Mouse (Mus musculus): Measurements from ENCODE around the gene Trex2. TPM values are rescaled to one million over a fixed set of nuclear protein-coding genes. Genes with fewer than 3 reads are reported as not detected.

Trex2 gene
- polyA plus RNA-seq, 1 experiment from 2014 or later, result not detected

DNA sequence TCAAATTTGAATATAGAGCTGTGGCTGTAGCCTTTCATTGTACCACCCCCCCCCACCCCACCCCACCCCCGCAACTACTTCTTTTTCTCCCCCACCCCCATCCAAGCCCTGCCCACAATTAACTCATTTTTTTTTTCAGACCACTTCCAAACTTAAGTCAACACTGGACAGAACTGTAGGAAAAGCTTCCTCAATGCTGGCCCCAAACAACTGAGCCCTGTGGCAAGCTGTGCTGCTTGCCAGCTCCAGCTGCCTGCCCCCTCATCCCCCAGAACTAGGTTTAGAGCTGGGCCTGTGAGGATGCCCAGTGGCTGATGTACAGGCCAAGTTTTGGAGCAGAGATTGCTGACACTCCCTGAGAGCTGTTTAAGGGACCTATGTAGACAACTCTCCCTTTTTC is 33.6 kb upstream of the Trex2 start:
- no peak overlapping the region for H3K4me2 ChIP-seq
- no peak overlapping the region for H3K9ac ChIP-seq
- H3K27me3 ChIP-seq, result no peaks in the 10 kb centered on the region
- H3K9me3 ChIP-seq (replicated peaks), result no peaks in the 10 kb centered on the region
- H3K36me3 ChIP-seq (ENCODE audit: poor library complexity, severe bottlenecking), result no peaks in the 10 kb centered on the region
- WGBS, result 88% methylated on average over 1 of the region's 1 CpGs
- H3K27ac ChIP-seq, result no peak overlapping the region
- no peak overlapping the region for H3K4me3 ChIP-seq
- no peaks in the 10 kb centered on the region for H3K4me1 ChIP-seq
- ATAC-seq, result no peak

DNA sequence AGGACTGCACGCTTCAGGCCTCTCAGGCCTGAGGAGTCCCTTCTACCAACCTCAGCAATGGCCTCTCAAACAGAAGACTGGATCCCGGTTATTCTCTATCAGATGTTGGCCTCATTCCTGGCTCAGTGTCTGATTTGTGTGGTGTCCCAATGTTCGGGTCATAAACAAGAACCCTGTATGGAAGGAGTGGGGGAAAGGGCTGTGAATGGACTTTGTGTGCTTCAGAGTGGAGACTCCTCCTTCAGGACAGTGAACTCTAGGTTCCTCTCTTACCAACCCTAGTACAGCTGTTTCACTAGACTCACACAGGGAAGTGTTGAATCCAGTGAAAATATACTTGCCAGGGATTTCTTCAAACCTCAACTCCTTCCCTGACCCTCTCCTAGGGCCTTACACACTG is 33.2 kb upstream of the Trex2 start:
- H3K9ac ChIP-seq, result no peak overlapping the region
- 70% methylated on average over 3 of the region's 3 CpGs for WGBS
- H3K4me3 ChIP-seq, result no peak overlapping the region
- H3K27me3 ChIP-seq, result no peaks in the 10 kb centered on the region
- H3K4me1 ChIP-seq, result no peaks in the 10 kb centered on the region
- H3K4me2 ChIP-seq, result no peak overlapping the region
- H3K9me3 ChIP-seq (replicated peaks), result no peaks in the 10 kb centered on the region
- H3K27ac ChIP-seq, result no peak overlapping the region
- no peak for ATAC-seq
- no peaks in the 10 kb centered on the region for H3K36me3 ChIP-seq (ENCODE audit: poor library complexity, severe bottlenecking)

DNA sequence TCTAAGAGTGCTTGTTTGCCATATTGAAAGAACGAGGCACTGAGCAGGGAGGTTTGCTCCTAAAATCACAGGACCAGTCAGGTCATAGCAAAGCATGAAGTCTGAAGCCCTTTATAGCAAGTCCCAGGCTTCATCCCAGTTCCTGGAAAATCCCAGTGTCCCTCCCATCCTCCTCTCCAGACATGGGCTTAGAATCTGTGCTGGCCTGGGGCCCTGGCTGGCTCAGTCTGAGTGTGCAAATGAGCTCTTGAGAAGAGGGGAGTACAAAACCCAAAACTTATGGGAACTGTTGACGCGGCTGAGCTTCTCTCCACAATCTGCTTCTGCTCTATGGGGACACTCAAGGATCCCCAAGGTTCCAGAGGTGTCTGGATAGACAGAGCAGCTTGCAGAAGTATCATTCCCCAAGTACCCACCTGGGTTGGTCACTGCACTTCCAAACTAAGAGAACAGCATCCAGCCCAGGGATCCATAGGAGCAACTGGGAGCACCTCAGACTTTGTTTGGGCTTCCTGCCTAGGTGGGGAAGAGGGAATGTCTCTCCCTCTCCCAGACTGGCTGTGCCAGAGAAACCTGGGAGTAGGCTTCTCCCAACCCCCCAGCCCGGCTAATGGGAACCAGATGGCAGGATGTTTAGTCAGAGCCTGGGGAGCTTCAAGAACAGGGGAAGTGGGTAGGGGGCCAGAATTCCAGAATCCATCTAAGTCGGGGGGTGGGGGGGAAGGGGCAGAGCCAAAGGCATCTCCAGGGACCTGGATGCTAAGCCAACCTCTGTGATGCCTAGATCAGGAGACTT is 32.5 kb upstream of the Trex2 start:
- ATAC-seq, result no peak
- no peak overlapping the region for H3K9ac ChIP-seq
- 70% methylated on average over 5 of the region's 5 CpGs for WGBS

DNA sequence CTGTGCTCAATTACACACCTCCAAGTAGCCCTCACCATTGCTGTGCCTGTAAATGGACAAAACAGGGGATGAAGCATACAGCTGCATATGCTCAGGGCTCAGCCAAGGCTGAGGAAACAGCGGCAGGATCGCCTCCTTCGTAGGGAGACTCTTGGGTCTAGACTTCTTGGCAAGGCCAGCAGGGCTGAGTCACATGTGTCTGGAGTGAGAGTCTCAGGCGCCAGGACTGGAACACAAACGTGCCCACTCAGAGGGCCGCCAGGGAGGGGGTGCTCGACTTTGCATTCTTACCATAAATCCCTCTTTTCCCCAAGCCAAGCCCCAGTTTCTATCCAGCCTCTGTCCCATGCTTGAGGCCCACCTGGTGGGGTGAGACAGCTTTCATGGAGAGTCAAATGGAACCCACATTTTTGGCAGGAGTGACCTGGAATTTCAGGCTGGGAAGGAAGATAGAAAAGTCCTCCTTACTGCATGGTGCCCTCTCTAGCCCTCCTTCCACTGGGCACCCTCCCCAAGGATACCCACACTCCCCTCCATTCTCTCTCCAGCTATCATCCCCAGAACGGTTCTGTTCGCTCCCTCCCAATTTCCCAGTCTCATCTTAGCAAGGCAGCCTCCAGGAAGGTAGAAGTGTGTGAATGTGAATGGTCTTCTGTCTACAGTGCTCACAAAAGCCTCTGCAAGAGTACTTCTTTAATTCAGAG is 30.5 kb upstream of the Trex2 start:
- H3K27me3 ChIP-seq, result no peaks in the 10 kb centered on the region
- H3K4me1 ChIP-seq, result no peaks in the 10 kb centered on the region
- H3K36me3 ChIP-seq (ENCODE audit: poor library complexity, severe bottlenecking), result no peaks in the 10 kb centered on the region
- H3K4me3 ChIP-seq, result no peak overlapping the region
- no peak overlapping the region for H3K27ac ChIP-seq
- no peak overlapping the region for H3K4me2 ChIP-seq
- no peak overlapping the region for H3K9ac ChIP-seq
- WGBS, result 74% methylated on average over 9 of the region's 9 CpGs
- ATAC-seq, result no peak
- H3K9me3 ChIP-seq (replicated peaks), result no peaks in the 10 kb centered on the region

More for the DNA sequence above, 32.5 kb upstream of the Trex2 start:
- Histone ChIP-seq H3K9me3 (replicated peaks) (no peaks in the 10 kb centered on the region), H3K27me3 (no peaks in the 10 kb centered on the region), H3K36me3 (ENCODE audit: poor library complexity, severe bottlenecking) (no peaks in the 10 kb centered on the region), H3K27ac (no peak overlapping the region), H3K4me3 (no peak overlapping the region), H3K4me1 (no peaks in the 10 kb centered on the region), H3K4me2 (no peak overlapping the region)

DNA sequence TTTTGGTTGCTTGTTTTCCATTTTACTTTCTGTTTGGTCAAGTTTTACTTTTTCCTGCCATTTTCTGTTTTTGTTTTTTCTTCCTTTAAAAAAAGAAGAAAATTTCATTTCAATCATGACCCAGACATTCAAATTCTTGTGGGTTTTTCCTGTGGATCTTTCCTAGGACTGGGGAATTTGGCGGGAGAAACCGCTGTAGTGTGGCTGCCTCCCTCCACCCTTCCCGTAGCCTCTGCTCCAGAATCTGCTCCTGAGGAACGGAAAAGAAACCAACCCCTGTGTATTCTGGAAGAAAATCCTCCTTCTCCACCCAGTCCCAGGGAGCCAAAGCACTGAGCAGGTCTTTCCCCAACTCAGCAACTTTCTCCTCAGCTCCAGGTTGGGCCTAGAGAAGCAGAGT is 25.6 kb upstream of the Trex2 start:
- no peak overlapping the region for H3K27ac ChIP-seq
- WGBS, result 88% methylated on average over 4 of the region's 4 CpGs
- peaks cover 12% of the 10 kb centered on the region; the same call in 1 of the 2 replicates for H3K4me1 ChIP-seq
- H3K27me3 ChIP-seq, result no peaks in the 10 kb centered on the region
- no peak overlapping the region for H3K9ac ChIP-seq
- no peaks in the 10 kb centered on the region for H3K9me3 ChIP-seq (replicated peaks)
- H3K4me2 ChIP-seq, result no peak overlapping the region
- no peaks in the 10 kb centered on the region for H3K36me3 ChIP-seq (ENCODE audit: poor library complexity, severe bottlenecking)
- no peak overlapping the region for H3K4me3 ChIP-seq
- ATAC-seq, result no peak

DNA sequence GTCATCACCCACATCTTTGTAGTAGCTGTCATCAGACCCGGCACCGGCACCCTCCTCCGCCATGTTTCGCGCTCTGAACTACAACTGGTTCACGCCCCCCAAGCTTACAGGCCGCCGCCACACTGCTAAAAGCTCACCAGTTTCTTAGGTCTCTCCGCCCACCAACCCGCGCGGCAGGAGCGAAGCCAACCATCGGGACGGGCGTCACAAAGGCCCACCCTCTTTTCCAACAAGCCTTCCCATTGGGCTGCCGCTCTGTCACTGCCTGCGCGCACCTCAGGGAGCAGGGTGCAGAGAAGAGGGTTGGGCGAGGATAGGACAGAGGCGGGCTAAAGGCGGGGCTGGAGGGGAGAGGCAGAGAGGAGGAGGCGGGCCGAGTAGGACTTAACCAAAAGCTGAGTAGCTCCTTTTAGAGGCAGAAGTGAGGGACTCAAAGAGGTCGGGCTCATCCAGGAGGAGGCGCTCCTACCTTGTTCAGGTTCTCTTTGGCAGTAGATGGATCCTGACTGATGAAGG is 23.8 kb upstream of the Trex2 start, which contains the start of gene Haus7:
Gene Haus7, minus strand, starts transcription at position 168 of the 516 bp plus-strand sequence.
- peak within 1 kb of the TSS; percentile 53 for H3K4me3 ChIP-seq
- no peak within 1 kb of the TSS for H3K27ac ChIP-seq
- peak; percentile 100 for ATAC-seq
- WGBS, result 11% methylated on average over 24 of the region's 26 CpGs
- H3K27me3 ChIP-seq, result no peaks in the 10 kb centered on the region
- peak within 1 kb of the TSS; percentile 66 for H3K4me2 ChIP-seq
- 0 out of 2 replicates have a peak, but pooled peaks cover 2% of the 10 kb centered on the region for H3K36me3 ChIP-seq (ENCODE audit: poor library complexity, severe bottlenecking)
- no peaks in the 10 kb centered on the region for H3K9me3 ChIP-seq (replicated peaks)
- H3K4me1 ChIP-seq, result peaks cover 12% of the 10 kb centered on the region; the same call in 1 of the 2 replicates
- H3K9ac ChIP-seq, result peak within 1 kb of the TSS; percentile 68

DNA sequence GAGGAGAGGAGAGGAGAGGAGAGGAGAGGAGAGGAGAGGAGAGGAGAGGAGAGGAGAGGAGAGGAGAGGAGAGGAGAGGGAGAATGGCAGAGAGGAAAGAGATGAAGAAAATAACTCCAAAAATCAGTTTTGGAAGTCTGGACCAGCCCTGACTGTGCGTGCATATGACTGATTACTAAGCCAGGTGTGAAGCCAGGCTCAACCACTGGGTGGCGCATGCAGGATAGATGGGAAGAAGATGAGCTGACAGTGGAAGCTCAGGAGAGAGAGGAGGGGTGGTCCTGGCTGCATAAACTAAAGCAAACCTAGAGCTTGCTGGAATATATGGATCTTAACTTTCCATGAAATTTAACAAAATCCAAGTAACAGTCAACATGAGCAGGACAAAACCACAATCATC is 16.8 kb upstream of the Trex2 start:
- H3K36me3 ChIP-seq (ENCODE audit: poor library complexity, severe bottlenecking), result peaks cover 23% of the 10 kb centered on the region
- WGBS, result 13% methylated on average over 2 of the region's 2 CpGs
- H3K4me2 ChIP-seq, result no peak overlapping the region

DNA sequence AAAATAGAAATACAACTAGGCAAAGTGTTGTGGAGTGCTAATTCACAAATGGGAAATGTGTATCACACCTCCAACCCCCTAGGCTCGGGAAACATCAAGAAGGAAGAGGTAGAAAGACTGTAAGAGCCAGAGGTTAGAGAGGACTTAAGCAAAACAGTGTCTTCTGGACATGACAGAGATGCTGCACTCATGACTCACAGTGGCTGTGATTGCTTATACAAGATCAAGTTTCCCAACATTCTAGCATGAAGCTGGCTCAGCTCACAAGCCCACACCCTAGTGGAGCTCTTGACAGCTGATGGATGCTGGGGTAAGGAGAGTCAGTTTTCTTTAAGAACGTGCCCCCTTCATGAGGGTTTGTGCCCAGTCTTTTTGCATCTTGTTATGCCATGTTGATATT is 6.3 kb upstream of the Trex2 start:
- 73% methylated on average over 2 of the region's 2 CpGs for WGBS
- Histone ChIP-seq H3K4me2 (no peak overlapping the region), H3K36me3 (ENCODE audit: poor library complexity, severe bottlenecking) (peaks cover 16% of the 10 kb centered on the region; the same call in 1 of the 2 replicates), H3K9ac (no peak overlapping the region), H3K27ac (no peak overlapping the region), H3K27me3 (no peaks in the 10 kb centered on the region), H3K9me3 (replicated peaks) (no peaks in the 10 kb centered on the region), H3K4me1 (no peaks in the 10 kb centered on the region), H3K4me3 (no peak overlapping the region)
- no peak for ATAC-seq

More for the DNA sequence above, 16.8 kb upstream of the Trex2 start:
- Histone ChIP-seq H3K9ac (no peak overlapping the region), H3K27me3 (no peaks in the 10 kb centered on the region), H3K27ac (no peak overlapping the region), H3K4me3 (no peak overlapping the region), H3K4me1 (no peaks in the 10 kb centered on the region), H3K9me3 (replicated peaks) (no peaks in the 10 kb centered on the region)
- peak; percentile 57; the same call in 1 of the 2 replicates for ATAC-seq

DNA sequence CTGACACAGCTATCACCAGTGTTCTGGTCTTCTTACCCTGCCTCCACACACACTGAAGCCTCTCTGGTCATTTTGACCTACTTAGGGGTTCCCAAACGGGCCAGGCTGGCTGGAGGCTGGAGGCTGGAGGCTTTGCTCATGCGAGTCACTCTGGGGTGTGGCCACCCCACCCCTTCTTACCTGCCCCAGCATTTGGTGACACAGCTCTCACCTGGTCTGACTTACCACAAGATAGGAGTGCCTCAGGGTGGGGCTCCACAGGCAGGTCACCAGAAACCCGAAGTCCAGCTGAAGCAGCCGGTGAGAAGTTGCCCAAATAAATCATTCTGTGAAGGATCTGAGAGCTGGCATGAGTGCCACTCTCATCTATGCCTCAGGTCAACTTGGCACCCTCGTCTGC is 2.3 kb downstream of the Trex2 start:
- H3K4me3 ChIP-seq, result no peak overlapping the region

DNA sequence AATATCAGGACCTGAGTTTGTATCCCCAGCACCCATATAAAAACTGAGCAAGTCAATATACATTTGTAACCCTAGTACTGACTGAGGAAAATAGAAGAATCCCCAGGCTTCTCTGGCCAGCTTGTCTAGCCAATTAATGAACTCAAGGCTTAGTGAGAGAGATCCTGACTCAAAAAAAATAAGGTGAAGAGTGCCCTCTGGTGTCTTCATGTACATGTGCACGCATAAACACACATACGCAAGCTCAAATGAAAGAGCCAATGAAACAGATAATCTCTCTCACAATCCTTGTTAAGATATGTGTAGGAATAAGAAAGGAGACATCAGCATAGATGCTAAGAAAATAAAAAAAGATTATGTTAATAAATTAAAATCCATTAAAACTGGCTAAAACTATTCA is 5.1 kb downstream of the Trex2 start:
- H3K4me3 ChIP-seq, result no peak overlapping the region
- WGBS, result 79% methylated on average over 2 of the region's 2 CpGs
- no peaks in the 10 kb centered on the region for H3K4me1 ChIP-seq
- no peaks in the 10 kb centered on the region for H3K27me3 ChIP-seq
- no peaks in the 10 kb centered on the region for H3K9me3 ChIP-seq (replicated peaks)
- no peak overlapping the region for H3K4me2 ChIP-seq
- no peak for ATAC-seq
- no peaks in the 10 kb centered on the region for H3K36me3 ChIP-seq (ENCODE audit: poor library complexity, severe bottlenecking)
- no peak overlapping the region for H3K27ac ChIP-seq
- no peak overlapping the region for H3K9ac ChIP-seq

More for the DNA sequence above, 2.3 kb downstream of the Trex2 start:
- no peak overlapping the region for H3K27ac ChIP-seq
- 77% methylated on average over 5 of the region's 5 CpGs for WGBS
- no peak for ATAC-seq
- H3K27me3 ChIP-seq, result no peaks in the 10 kb centered on the region
- H3K4me2 ChIP-seq, result no peak overlapping the region
- H3K4me1 ChIP-seq, result no peaks in the 10 kb centered on the region
- H3K36me3 ChIP-seq (ENCODE audit: poor library complexity, severe bottlenecking), result peaks cover 12% of the 10 kb centered on the region; the same call in 1 of the 2 replicates
- H3K9me3 ChIP-seq (replicated peaks), result no peaks in the 10 kb centered on the region
- no peak overlapping the region for H3K9ac ChIP-seq

DNA sequence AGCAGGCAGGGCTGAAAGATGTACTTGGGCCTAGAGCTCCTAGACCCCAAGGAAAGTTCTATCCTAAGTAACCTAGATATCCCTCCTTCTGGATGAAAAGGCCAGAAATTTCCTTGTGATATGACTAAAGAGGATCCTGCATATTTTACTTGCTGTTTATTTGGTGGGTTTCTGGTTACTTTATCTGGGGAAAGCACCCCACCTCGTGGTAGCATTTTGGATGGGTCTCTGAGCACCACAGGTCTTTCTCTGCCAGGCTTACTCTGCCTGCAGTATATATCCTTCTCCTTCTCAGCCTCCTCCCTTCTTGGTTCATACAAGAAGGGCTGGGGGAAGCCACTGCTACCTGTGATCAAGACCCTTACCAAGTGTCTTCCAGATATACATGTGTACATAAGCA is 22.4 kb downstream of the Trex2 start:
- Histone ChIP-seq H3K4me1 (no peaks in the 10 kb centered on the region), H3K27ac (no peak overlapping the region), H3K4me2 (no peak overlapping the region), H3K9ac (no peak overlapping the region), H3K36me3 (ENCODE audit: poor library complexity, severe bottlenecking) (no peaks in the 10 kb centered on the region), H3K4me3 (no peak overlapping the region), H3K27me3 (0 out of 2 replicates have a peak, but pooled peaks cover 3% of the 10 kb centered on the region), H3K9me3 (replicated peaks) (no peaks in the 10 kb centered on the region)
- 44% methylated on average over 1 of the region's 1 CpGs for WGBS
- ATAC-seq, result no peak

DNA sequence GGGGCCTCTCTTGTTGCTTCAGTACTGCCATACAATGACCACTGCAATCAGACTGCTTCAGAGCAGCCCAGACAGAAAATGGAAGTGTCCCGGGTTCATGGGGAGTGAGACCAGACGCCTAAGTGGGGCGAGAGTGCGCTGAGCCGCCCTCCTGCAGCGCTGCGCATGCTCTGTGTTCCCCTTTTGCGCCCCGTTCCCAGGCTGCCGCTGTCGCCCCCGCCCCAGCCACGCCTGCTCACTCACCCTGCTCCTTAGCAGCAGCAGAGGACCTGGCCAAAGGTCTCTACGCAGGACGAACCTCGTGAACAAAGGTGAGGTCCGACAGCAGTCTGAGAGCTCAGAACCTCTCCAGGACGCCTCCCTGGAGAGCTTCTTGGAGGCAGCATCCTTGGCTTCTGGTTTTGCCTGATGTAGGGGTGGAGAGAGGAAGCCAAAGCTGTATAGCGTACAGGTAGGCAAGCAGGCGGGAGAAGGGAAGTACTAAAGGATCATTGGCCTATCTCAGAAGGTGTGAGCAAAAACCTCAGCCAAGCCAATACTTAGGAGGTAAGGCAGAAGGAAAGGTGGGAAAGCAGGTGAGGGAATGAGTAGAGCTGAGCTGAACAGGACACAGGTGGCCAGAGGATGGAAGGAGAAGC is 24.1 kb downstream of the Trex2 start, which contains the start of gene Zfp92:
Gene Zfp92, plus strand, starts transcription at position 217 of the 638 bp plus-strand sequence.
- Histone ChIP-seq H3K27ac (no peak within 1 kb of the TSS), H3K36me3 (ENCODE audit: poor library complexity, severe bottlenecking) (no peaks in the 10 kb centered on the region), H3K4me3 (peak within 1 kb of the TSS; percentile 32), H3K9ac (no peak within 1 kb of the TSS), H3K4me2 (peak within 1 kb of the TSS; percentile 57), H3K27me3 (0 out of 2 replicates have a peak, but pooled peaks cover 3% of the 10 kb centered on the region), H3K9me3 (replicated peaks) (no peaks in the 10 kb centered on the region; the same call in 1 of the 2 replicates), H3K4me1 (no peaks in the 10 kb centered on the region)
- ATAC-seq, result no peak
- WGBS, result 18% methylated on average over 18 of the region's 20 CpGs

Data from forebrain, embryonic 13.5 days (tissue).